Mouse (Mus musculus) heart, postnatal 0 days (tissue): ENCODE data around the gene Plin4. TPM values are rescaled to one million over a fixed set of nuclear protein-coding genes. Genes with fewer than 3 reads are reported as not detected.
"Not testable (repeated sequence)": the region's sequence is repeated elsewhere in the genome, so short reads cannot be mapped to it uniquely, and the experiment has no call there.

Experiments
- ATAC-seq: fragments of 200-750 bp; cut with Nextera tagmentation; 2 replicates; pipeline ENCODE4 v1.8.0; 2017; ENCODE audit warnings: low read depth, moderate number of reproducible peaks, moderate library complexity; ENCODE audit not compliant: insufficient read depth
- DNase-seq: peaks from one replicate; pipeline ENCODE4 v3.0.0-alpha.2; 2016; ENCODE audit warnings: low spot score
- H3K27ac ChIP-seq: fragments of 300-500 bp; sonication (generic); 2 replicates; pipeline ENCODE4 v1.5.1; 2014; ENCODE audit warnings: low read depth, mild to moderate bottlenecking
- H3K27me3 ChIP-seq: fragments of 300-500 bp; sonication (generic); 2 replicates; pipeline ENCODE4 v1.6.1; 2014; ENCODE audit warnings: low read length, mixed read lengths; ENCODE audit not compliant: control insufficient read depth, insufficient read depth
- H3K36me3 ChIP-seq: fragments of 300-500 bp; sonication (generic); replicated peaks from 2 replicates; pipeline ENCODE4 v1.6.1; 2014; ENCODE audit warnings: low read length, mixed read lengths; ENCODE audit not compliant: control insufficient read depth, insufficient read depth
- H3K4me1 ChIP-seq: fragments of 300-500 bp; sonication (generic); 2 replicates; pipeline ENCODE4 v1.6.1; 2014; ENCODE audit warnings: antibody characterized with exemption; ENCODE audit not compliant: control insufficient read depth, insufficient read depth
- H3K4me2 ChIP-seq: fragments of 300-500 bp; sonication (generic); 2 replicates; pipeline ENCODE4 v1.6.1; 2014; ENCODE audit warnings: low read depth, mild to moderate bottlenecking, low read length, moderate library complexity
- H3K4me3 ChIP-seq: fragments of 300-500 bp; sonication (generic); 2 replicates; pipeline ENCODE4 v1.5.1; 2014; ENCODE audit warnings: low read depth, low read length
- H3K9ac ChIP-seq: fragments of 300-500 bp; sonication (generic); replicated peaks from 2 replicates; pipeline ENCODE4 v1.6.1; 2014; ENCODE audit warnings: low read depth, low read length, mixed read lengths
- H3K9me3 ChIP-seq: fragments of 300-500 bp; sonication (generic); replicated peaks from 2 replicates; pipeline ENCODE4 v1.6.1; 2016; ENCODE audit warnings: low read length; ENCODE audit not compliant: control insufficient read depth
- CTCF ChIP-seq: IDR thresholded peaks from 2 replicates; pipeline ENCODE4 v1.5.1; 2016; ENCODE audit warnings: antibody characterized with exemption, control low read depth, low read depth
- EP300 ChIP-seq: IDR thresholded peaks from 2 replicates; pipeline ENCODE4 v1.6.1; 2016; ENCODE audit warnings: antibody characterized with exemption, low read depth
- WGBS: fragments of 180-500 bp; shearing (Covaris S2); extraction: QIAGEN DNeasy Blood & Tissue Kit; methylation state at CpG from one replicate; pipeline ENCODE4 v1.1.7; 2014; 5-methylcytosine and 5-hydroxymethylcytosine counted together
- polyA plus RNA-seq: library from polyadenylated mRNA; unstranded; fragments of >200 nt; fragmentation: Nextera tagmentation; extraction: Ambion mirVana; gene quantifications from 2 replicates; pipeline ENCODE4 v1.2.1, GENCODE M21; 2015
- total RNA-seq: library from RNA; depleted of rRNA; stranded (reverse); fragments of >200 nt; gene quantifications from 2 replicates; pipeline ENCODE4 v1.2.3, GENCODE M21; 2014; ENCODE audit warnings: low replicate concordance

Gene Plin4
- total and polyA plus RNA-seq, 2 experiments from 2014 or later: 9.4 to 88.5 TPM

GRCm38 (mm10) chr17:56110571-56110970 is 968 bp upstream of the Plin4 start:
- no peak for ATAC-seq
- no peak overlapping the region for H3K9ac ChIP-seq
- H3K27ac ChIP-seq: peak overlapping the region; percentile 94
- no peaks in the 10 kb centered on the region for H3K9me3 ChIP-seq
- no peak for DNase-seq
- H3K36me3 ChIP-seq: peaks cover 12% of the 10 kb centered on the region; the same call in 1 of the 2 replicates
- H3K4me2 ChIP-seq: no peak overlapping the region
- no peak overlapping the region for H3K4me3 ChIP-seq
- 53% methylated on average over 4 of the region's 4 CpGs for WGBS
- H3K27me3 ChIP-seq: no peaks in the 10 kb centered on the region
- TF ChIP-seq EP300: no peak
- no peak for TF ChIP-seq CTCF
- peaks cover 14% of the 10 kb centered on the region for H3K4me1 ChIP-seq

GRCm38 (mm10) chr17:56108334-56109044 is 1.1 kb downstream of the Plin4 start:
- Histone ChIP-seq H3K27me3 (no peaks in the 10 kb centered on the region), H3K4me1 (peaks cover 14% of the 10 kb centered on the region), H3K4me3 (peak overlapping the region; percentile 38), H3K9ac (peak overlapping the region; percentile 64), H3K36me3 (peaks cover 12% of the 10 kb centered on the region), H3K4me2 (peak overlapping the region; percentile 63), H3K27ac (peak overlapping the region; percentile 94), H3K9me3 (no peaks in the 10 kb centered on the region)
- 40% methylated on average over 6 of the region's 6 CpGs for WGBS
- ATAC-seq: peak; percentile 82
- DNase-seq: peak; percentile 80
- TF ChIP-seq CTCF: 0 out of 2 replicates have a peak, but pooled peaks have one; percentile 5
- peak; percentile 96 for TF ChIP-seq EP300

- Histone ChIP-seq H3K27ac (0 out of 2 replicates have a peak overlapping the region, but pooled peaks have one; percentile 94), H3K4me1 (peaks cover 14% of the 10 kb centered on the region), H3K9ac (0 out of 2 replicates have a peak overlapping the region, but pooled peaks have one; percentile 2), H3K27me3 (no peaks in the 10 kb centered on the region), H3K9me3 (no peaks in the 10 kb centered on the region), H3K4me3 (no peak overlapping the region), H3K4me2 (no peak overlapping the region), H3K36me3 (peaks cover 12% of the 10 kb centered on the region)
- DNase-seq (no peak), ATAC-seq (no peak)
- TF ChIP-seq EP300 (no peak), CTCF (no peak)
- 72% methylated on average over 2 of the region's 2 CpGs for WGBS
These were observed 1.9 kb downstream of the Plin4 start for GRCm38 (mm10) chr17:56107736-56108135.

- H3K4me2 ChIP-seq: no peak overlapping the region
- H3K4me3 ChIP-seq: no peak overlapping the region
- no peak overlapping the region for H3K9ac ChIP-seq
- no peak overlapping the region for H3K27ac ChIP-seq
- DNase-seq (no peak), ATAC-seq (no peak)
- TF ChIP-seq EP300 (no peak), CTCF (no peak)
- H3K27me3 ChIP-seq: no peaks in the 10 kb centered on the region
- peaks cover 20% of the 10 kb centered on the region for H3K36me3 ChIP-seq
- H3K9me3 ChIP-seq: no peaks in the 10 kb centered on the region
- H3K4me1 ChIP-seq: peaks cover 14% of the 10 kb centered on the region
- WGBS: 69% methylated on average over 4 of the region's 4 CpGs
These were observed 2.6 kb downstream of the Plin4 start for GRCm38 (mm10) chr17:56106981-56107380.

GRCm38 (mm10) chr17:56106436-56106835 is 3.2 kb downstream of the Plin4 start:
- H3K27ac ChIP-seq, DNase-seq, H3K4me2 ChIP-seq, H3K9me3 ChIP-seq, H3K4me3 ChIP-seq, H3K9ac ChIP-seq, ATAC-seq, H3K27me3 ChIP-seq: not testable (repeated sequence)
- WGBS: 96% methylated on average over 4 of the region's 4 CpGs
- Histone ChIP-seq H3K4me1 (peaks cover 14% of the 10 kb centered on the region), H3K36me3 (peaks cover 25% of the 10 kb centered on the region)

- H3K4me2 ChIP-seq, H3K9me3 ChIP-seq, DNase-seq, H3K27ac ChIP-seq, ATAC-seq, H3K4me3 ChIP-seq, H3K9ac ChIP-seq, H3K4me1 ChIP-seq, H3K27me3 ChIP-seq: not testable (repeated sequence)
- peaks cover 41% of the 10 kb centered on the region for H3K36me3 ChIP-seq
- 100% methylated on average over 2 of the region's 5 CpGs for WGBS
These were observed 4.8 kb downstream of the Plin4 start for GRCm38 (mm10) chr17:56104821-56105220.
